Mouse (Mus musculus) retina, postnatal 7 days (tissue): Measurements from ENCODE around the gene Tent5d.

ENCODE experiments used
- DNase-seq: peaks from one replicate; pipeline ENCODE4 v3.0.0-alpha.2; 2012; ENCODE audit warnings: low read depth, low spot score

Gene Tent5d

DNA sequence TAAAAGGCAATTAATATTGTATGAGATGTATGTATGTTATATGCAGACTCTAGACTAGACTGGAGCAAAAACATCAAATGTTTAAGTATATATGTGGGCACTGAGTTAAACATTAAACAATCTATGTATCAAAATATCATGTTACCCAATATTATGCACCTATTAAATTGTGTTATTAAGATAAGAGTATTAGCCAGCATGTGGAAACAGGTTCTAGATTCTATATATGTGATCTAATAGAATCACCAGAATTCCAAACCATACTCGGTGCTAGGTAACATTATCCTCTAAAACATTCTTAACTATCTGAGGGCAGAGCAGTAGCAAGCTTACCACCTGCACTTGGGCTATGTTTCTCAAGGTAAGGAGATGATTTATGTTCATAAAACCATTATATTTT lies at the start of gene Tent5d:
Gene Tent5d, plus strand, starts transcription at position 301 of the 400 bp plus-strand sequence.
- no peak for DNase-seq

- DNase-seq = no peak
Measured at GRCm38 (mm10) chrX:107767896-107768295, 24.5 kb upstream of the Tent5d start.

- DNase-seq = no peak
Measured at GRCm38 (mm10) chrX:107790136-107790535, 2.3 kb upstream of the Tent5d start.

- DNase-seq = no peak
Measured at GRCm38 (mm10) chrX:107790750-107791493, 1.5 kb upstream of the Tent5d start.

DNA sequence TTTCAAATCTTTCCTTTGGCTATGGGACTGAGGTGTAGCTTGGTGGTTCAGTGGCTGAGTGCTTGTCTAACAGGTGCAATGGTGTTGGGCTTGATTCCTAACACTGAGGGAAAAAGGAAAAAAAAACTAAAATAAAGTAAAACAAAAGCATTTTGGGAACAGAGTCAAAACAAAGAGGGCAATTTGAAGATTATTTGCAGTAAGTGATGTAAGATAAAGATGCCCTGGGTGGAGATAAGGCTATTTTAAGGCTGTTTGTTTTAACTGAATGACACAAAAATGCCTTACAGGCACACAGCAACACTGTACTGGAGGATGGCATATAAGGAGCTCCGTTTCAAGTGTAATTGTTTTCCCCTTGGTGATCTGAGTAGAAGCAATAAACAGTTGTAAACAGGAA lies 3.4 kb downstream of the Tent5d start:
- DNase-seq = no peak

DNA sequence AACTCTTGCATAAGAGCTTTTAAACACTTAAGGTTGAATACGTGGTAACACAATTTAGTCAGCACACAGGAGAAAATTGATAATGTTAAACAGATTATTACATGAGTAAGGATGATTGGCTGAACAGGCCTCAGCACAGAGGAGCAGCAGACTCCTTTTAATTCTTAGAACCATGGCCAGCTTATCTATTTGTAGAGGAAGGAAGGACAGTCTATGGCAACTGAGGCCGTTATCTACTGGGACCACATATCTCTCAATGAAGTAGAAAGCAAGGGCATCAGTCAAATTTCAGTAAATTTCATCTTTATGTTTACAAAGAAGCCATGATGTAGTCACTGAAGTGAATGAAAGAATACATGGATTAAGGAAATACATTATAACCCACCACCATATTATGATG lies 4.5 kb downstream of the Tent5d start:
- no peak for DNase-seq

GRCm38 (mm10) chrX:107812120-107812519 lies 19.7 kb downstream of the Tent5d start:
- no peak for DNase-seq

DNA sequence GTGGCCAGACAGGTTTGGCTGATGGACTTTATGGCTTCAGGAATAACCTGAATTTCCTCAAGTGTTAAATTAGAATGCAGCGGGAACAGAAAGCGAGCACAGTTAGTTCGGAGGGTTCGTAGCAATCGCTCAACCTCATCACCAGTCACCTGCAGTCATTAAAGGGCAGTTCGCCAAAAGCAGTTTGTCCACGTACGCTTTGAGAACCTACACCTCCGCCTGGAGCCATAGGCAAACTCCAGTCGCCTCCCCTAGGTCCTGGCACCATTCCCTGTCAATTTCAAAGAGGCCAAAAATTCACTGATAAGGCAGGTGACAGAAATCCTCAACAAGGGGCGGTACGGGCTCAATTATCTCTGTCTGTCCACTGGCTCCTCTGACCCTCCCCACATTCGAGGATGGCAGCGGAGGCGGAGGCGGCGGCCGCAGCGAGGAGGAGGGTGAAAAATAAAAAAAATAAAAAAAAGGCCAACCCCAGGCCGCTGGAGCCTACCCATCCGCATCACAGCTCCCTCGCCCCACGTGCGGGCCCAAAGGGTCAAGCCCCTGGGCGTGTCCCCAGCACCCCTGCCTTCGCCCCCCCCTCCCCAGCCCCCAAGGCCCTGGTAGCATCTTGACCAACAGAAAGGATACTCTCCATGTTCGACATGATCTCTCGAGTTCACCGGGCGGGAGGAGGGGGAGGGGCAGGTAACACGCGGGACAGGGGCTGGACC lies 23.3 kb downstream of the Tent5d start:
- DNase-seq = no peak

- peak; percentile 77 for DNase-seq
Measured at GRCm38 (mm10) chrX:107816218-107816554, 23.8 kb downstream of the Tent5d start, which contains the start of gene 2610002M06Rik. Gene 2610002M06Rik, minus strand, starts transcription at chrX:107816334.

DNA sequence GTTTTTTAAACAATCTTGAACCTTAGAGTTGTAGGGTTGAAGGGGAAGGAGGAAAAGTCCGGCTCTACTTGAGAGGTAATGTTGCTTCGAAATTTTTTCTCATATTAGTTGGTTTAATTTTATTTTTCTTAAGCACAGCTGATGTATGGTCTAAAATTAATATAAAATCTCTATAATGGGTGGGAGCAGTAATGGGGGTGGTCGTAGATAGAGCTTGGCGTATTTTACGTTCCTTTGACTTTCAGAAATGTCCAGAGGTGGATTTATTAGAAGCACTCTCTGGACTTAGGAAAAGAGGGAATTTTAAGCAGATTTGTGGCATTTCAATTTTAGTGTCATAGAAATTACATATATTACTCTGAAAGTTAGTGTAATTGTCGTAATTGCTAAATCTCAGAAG lies 24.3 kb downstream of the Tent5d start:
- no peak for DNase-seq

DNA sequence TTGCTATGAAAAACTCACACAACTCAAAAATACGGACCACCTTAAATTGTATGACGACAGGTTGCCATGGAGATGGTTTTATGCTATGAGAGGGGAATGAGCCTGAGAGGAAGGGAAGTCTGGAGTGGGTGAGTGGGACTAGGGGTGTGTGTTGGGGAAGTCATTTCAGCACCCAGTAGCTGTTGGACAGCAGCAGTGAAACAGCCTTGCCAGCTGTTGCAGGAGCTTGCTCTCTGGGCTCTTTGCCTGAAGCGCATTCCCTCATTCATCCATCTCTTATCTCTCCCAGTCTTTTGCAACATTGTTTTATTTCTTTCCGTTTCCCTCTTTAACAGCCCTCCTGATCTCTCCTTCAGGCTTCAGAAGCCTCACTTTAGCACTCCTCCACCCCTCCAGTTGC lies 65.8 kb downstream of the Tent5d start:
- DNase-seq = no peak
